Mouse (Mus musculus): ENCODE measurements around the gene Gm2a. TPM values are rescaled to one million over a fixed set of nuclear protein-coding genes. Genes with fewer than 3 reads are reported as not detected.

Gm2a gene
- 47.0 and 53.0 TPM in 2 replicates for polyA plus RNA-seq (2012; rRNA removed)

GRCm38 (mm10) chr11:55097463-55098188 lies at the start of gene Gm2a:
Gene Gm2a (plus strand): TSS chr11:55098115.
- peak; percentile 95 to 97 for DNase-seq
- no peaks in the 10 kb centered on the region for H3K27me3 ChIP-seq (ENCODE audit: control insufficient read depth, insufficient read depth, low read length)
- peaks cover 4% of the 10 kb centered on the region; the same call in 1 of the 2 replicates for H3K4me1 ChIP-seq (ENCODE audit: control insufficient read depth, insufficient read depth, low read length)
- H3K4me3 ChIP-seq (replicated peaks; ENCODE audit: insufficient read depth, low read depth, low read length): peak within 1 kb of the TSS; percentile 63
- TF ChIP-seq CTCF (IDR thresholded peaks at IDR 0.05; ENCODE audit: borderline replicate concordance, insufficient read depth, low read depth, low read length) (no peak), POLR2A (IDR thresholded peaks at IDR 0.05; ENCODE audit: borderline replicate concordance, insufficient read depth, low read length) (peak; percentile 97)
- WGBS: under 1% methylated on average over 45 of the region's 45 CpGs
- H3K27ac ChIP-seq (ENCODE audit: insufficient read depth, low read length): peak within 1 kb of the TSS; percentile 16

GRCm38 (mm10) chr11:55050837-55051510 lies 46.9 kb upstream of the Gm2a start:
- DNase-seq: no peak
- TF ChIP-seq CTCF (IDR thresholded peaks at IDR 0.05; ENCODE audit: borderline replicate concordance, insufficient read depth, low read depth, low read length): no peak
- TF ChIP-seq POLR2A (IDR thresholded peaks at IDR 0.05; ENCODE audit: borderline replicate concordance, insufficient read depth, low read length): no peak
- WGBS: 81% methylated on average over 7 of the region's 7 CpGs
- H3K27ac ChIP-seq (ENCODE audit: insufficient read depth, low read length): no peak overlapping the region
- no peaks in the 10 kb centered on the region for H3K27me3 ChIP-seq (ENCODE audit: control insufficient read depth, insufficient read depth, low read length)
- H3K4me3 ChIP-seq (replicated peaks; ENCODE audit: insufficient read depth, low read depth, low read length): no peak overlapping the region
- H3K4me1 ChIP-seq (ENCODE audit: control insufficient read depth, insufficient read depth, low read length): no peaks in the 10 kb centered on the region

DNA sequence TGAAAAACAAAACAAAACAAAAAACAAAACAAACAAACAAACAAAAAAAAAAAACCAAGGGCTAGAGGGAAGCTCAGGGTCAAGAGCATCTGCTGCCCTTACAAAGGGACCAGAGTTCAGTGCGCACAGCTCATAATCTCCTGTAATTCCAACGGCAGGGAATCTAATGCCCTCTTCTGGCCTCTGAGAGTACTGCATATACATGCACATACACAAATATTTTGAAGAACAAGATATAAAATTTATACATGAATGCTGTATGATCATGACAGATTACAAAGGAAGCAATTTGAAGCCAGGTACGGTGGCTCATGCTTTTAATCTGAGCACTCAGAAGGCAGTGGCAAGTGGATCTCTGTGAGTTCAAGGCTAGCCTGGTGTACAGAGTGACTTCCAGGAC lies 40.4 kb upstream of the Gm2a start:
- no peaks in the 10 kb centered on the region for H3K27me3 ChIP-seq (ENCODE audit: control insufficient read depth, insufficient read depth, low read length)
- H3K4me3 ChIP-seq (replicated peaks; ENCODE audit: insufficient read depth, low read depth, low read length): no peak overlapping the region
- H3K27ac ChIP-seq (ENCODE audit: insufficient read depth, low read length): no peak overlapping the region
- no peak for TF ChIP-seq CTCF (IDR thresholded peaks at IDR 0.05; ENCODE audit: borderline replicate concordance, insufficient read depth, low read depth, low read length)
- no peak for TF ChIP-seq POLR2A (IDR thresholded peaks at IDR 0.05; ENCODE audit: borderline replicate concordance, insufficient read depth, low read length)
- WGBS: 85% methylated on average over 3 of the region's 3 CpGs
- DNase-seq: no peak
- no peaks in the 10 kb centered on the region for H3K4me1 ChIP-seq (ENCODE audit: control insufficient read depth, insufficient read depth, low read length)

GRCm38 (mm10) chr11:55060802-55061201 lies 37.1 kb upstream of the Gm2a start:
- TF ChIP-seq POLR2A (IDR thresholded peaks at IDR 0.05; ENCODE audit: borderline replicate concordance, insufficient read depth, low read length) (no peak), CTCF (IDR thresholded peaks at IDR 0.05; ENCODE audit: borderline replicate concordance, insufficient read depth, low read depth, low read length) (no peak)
- Histone ChIP-seq H3K4me3 (replicated peaks; ENCODE audit: insufficient read depth, low read depth, low read length) (no peak overlapping the region), H3K27ac (ENCODE audit: insufficient read depth, low read length) (no peak overlapping the region), H3K27me3 (ENCODE audit: control insufficient read depth, insufficient read depth, low read length) (no peaks in the 10 kb centered on the region), H3K4me1 (ENCODE audit: control insufficient read depth, insufficient read depth, low read length) (no peaks in the 10 kb centered on the region)
- WGBS: 94% methylated on average over 5 of the region's 5 CpGs
- no peak for DNase-seq

GRCm38 (mm10) chr11:55062856-55063255 lies 35.1 kb upstream of the Gm2a start:
- WGBS: 71% methylated on average over 5 of the region's 5 CpGs
- TF ChIP-seq CTCF (IDR thresholded peaks at IDR 0.05; ENCODE audit: borderline replicate concordance, insufficient read depth, low read depth, low read length) (no peak), POLR2A (IDR thresholded peaks at IDR 0.05; ENCODE audit: borderline replicate concordance, insufficient read depth, low read length) (no peak)
- H3K4me3 ChIP-seq (replicated peaks; ENCODE audit: insufficient read depth, low read depth, low read length): no peak overlapping the region
- H3K4me1 ChIP-seq (ENCODE audit: control insufficient read depth, insufficient read depth, low read length): no peaks in the 10 kb centered on the region
- DNase-seq: no peak
- no peak overlapping the region for H3K27ac ChIP-seq (ENCODE audit: insufficient read depth, low read length)
- H3K27me3 ChIP-seq (ENCODE audit: control insufficient read depth, insufficient read depth, low read length): no peaks in the 10 kb centered on the region

DNA sequence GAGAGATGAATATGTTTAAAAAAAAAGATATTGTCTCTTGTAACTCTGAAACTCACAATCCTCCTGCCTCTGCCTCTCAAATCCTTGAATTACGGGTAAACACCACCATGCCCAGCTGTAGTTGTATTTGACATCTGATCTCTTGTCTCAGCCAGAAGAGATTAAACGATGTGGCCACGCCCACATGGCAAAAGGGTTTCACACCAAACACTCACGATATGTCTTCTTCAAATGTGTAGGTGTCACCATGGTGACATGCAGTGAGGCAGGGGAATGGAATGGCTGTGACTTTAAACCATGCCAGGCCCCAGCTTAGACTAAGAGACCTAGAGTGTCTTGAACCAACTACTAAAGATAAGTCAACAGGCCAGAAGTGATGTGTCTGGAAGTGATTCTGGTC lies 31.0 kb upstream of the Gm2a start:
- Histone ChIP-seq H3K4me1 (ENCODE audit: control insufficient read depth, insufficient read depth, low read length) (no peaks in the 10 kb centered on the region), H3K4me3 (replicated peaks; ENCODE audit: insufficient read depth, low read depth, low read length) (no peak overlapping the region), H3K27me3 (ENCODE audit: control insufficient read depth, insufficient read depth, low read length) (no peaks in the 10 kb centered on the region), H3K27ac (ENCODE audit: insufficient read depth, low read length) (no peak overlapping the region)
- no peak for TF ChIP-seq CTCF (IDR thresholded peaks at IDR 0.05; ENCODE audit: borderline replicate concordance, insufficient read depth, low read depth, low read length)
- TF ChIP-seq POLR2A (IDR thresholded peaks at IDR 0.05; ENCODE audit: borderline replicate concordance, insufficient read depth, low read length): no peak
- DNase-seq: no peak
- 60% methylated on average over 4 of the region's 4 CpGs for WGBS

- no peak for TF ChIP-seq CTCF (IDR thresholded peaks at IDR 0.05; ENCODE audit: borderline replicate concordance, insufficient read depth, low read depth, low read length)
- no peak for TF ChIP-seq POLR2A (IDR thresholded peaks at IDR 0.05; ENCODE audit: borderline replicate concordance, insufficient read depth, low read length)
- H3K4me1 ChIP-seq (ENCODE audit: control insufficient read depth, insufficient read depth, low read length): no peaks in the 10 kb centered on the region
- no peak overlapping the region for H3K27ac ChIP-seq (ENCODE audit: insufficient read depth, low read length)
- H3K27me3 ChIP-seq (ENCODE audit: control insufficient read depth, insufficient read depth, low read length): no peaks in the 10 kb centered on the region
- no peak overlapping the region for H3K4me3 ChIP-seq (replicated peaks; ENCODE audit: insufficient read depth, low read depth, low read length)
- 48% methylated on average over 2 of the region's 2 CpGs for WGBS
- no peak for DNase-seq
Measured at GRCm38 (mm10) chr11:55069023-55069422, 28.9 kb upstream of the Gm2a start.

GRCm38 (mm10) chr11:55071344-55071743 lies 26.6 kb upstream of the Gm2a start:
- Histone ChIP-seq H3K4me3 (replicated peaks; ENCODE audit: insufficient read depth, low read depth, low read length) (no peak overlapping the region), H3K27me3 (ENCODE audit: control insufficient read depth, insufficient read depth, low read length) (no peaks in the 10 kb centered on the region), H3K27ac (ENCODE audit: insufficient read depth, low read length) (no peak overlapping the region), H3K4me1 (ENCODE audit: control insufficient read depth, insufficient read depth, low read length) (peaks cover 11% of the 10 kb centered on the region)
- no peak for DNase-seq
- no peak for TF ChIP-seq POLR2A (IDR thresholded peaks at IDR 0.05; ENCODE audit: borderline replicate concordance, insufficient read depth, low read length)
- WGBS: 95% methylated on average over 5 of the region's 5 CpGs
